Mouse (Mus musculus) CH12.LX (cell line): ENCODE measurements at regions not wholly inside any gene's neighbourhood (a gene's known extent, or its start where the extent isn't known, plus 50 kb on each side); places are given as distances from the start of the nearest gene placed in this dataset.

ENCODE experiments used
- DNase-seq: peaks from one replicate; pipeline ENCODE4 v3.0.0-alpha.2; 2013; ENCODE audit errors: extremely low read depth
- H3K27ac ChIP-seq: 2 replicates; pipeline ENCODE4 v1.5.1; 2012; ENCODE audit warnings: low read depth, mild to moderate bottlenecking, control low read depth, moderate library complexity; ENCODE audit not compliant: insufficient read depth
- H3K27me3 ChIP-seq: replicated peaks from 2 replicates; pipeline ENCODE3; 2012; ENCODE audit warnings: inconsistent platforms
- H3K36me3 ChIP-seq, 2 experiments: replicated peaks in 1 of 2; 2 replicates each; pipeline versions ENCODE3 to v1.6.1; 2012; ENCODE audit warnings: inconsistent platforms in 1 of 2, low read length in 1 of 2, mild to moderate bottlenecking in 1 of 2, mixed read lengths in 1 of 2, moderate library complexity in 1 of 2; ENCODE audit not compliant: control insufficient read depth in 1 of 2, insufficient read depth in 1 of 2
- H3K4me1 ChIP-seq, 2 experiments: 2 replicates each; pipeline ENCODE4 v1.6.1; 2012; ENCODE audit warnings: inconsistent platforms in 1 of 2, moderate library complexity in 1 of 2; ENCODE audit not compliant: insufficient read depth in 2 of 2, control insufficient read depth in 1 of 2
- H3K4me2 ChIP-seq: 2 replicates; pipeline ENCODE4 v1.6.1; 2012; ENCODE audit warnings: low read depth, mild to moderate bottlenecking, control low read depth; ENCODE audit not compliant: poor library complexity, insufficient read depth, severe bottlenecking
- H3K4me3 ChIP-seq, 3 experiments: fragments of 150-350 bp in 1 of 3; sonication (generic) in 1 of 3; replicated peaks in 1 of 3; 2 replicates each; pipeline versions ENCODE3 to v1.5.1; 2011 to 2012; ENCODE audit warnings: low read depth in 2 of 3, low read length in 2 of 3, mild to moderate bottlenecking in 2 of 3, moderate library complexity in 2 of 3, control low read depth in 1 of 3, improper control_type of control experiment in 1 of 3, inconsistent platforms in 1 of 3, mixed read lengths in 1 of 3; ENCODE audit not compliant: poor library complexity in 1 of 3
- H3K79me2 ChIP-seq: replicated peaks from 2 replicates; pipeline ENCODE4 v1.6.1; 2012; ENCODE audit warnings: mild to moderate bottlenecking, moderate library complexity; ENCODE audit not compliant: control insufficient read depth, poor library complexity, insufficient read depth, severe bottlenecking; ENCODE audit errors: extremely low read depth
- H3K9ac ChIP-seq: 2 replicates; pipeline ENCODE4 v1.6.1; 2012; ENCODE audit warnings: low read depth, mild to moderate bottlenecking, control low read depth, moderate library complexity; ENCODE audit not compliant: insufficient read depth
- H3K9me3 ChIP-seq: replicated peaks from 2 replicates; pipeline ENCODE3; 2012; ENCODE audit warnings: low read length, inconsistent platforms, mixed read lengths
- BHLHE40 ChIP-seq: IDR thresholded peaks from 2 replicates; pipeline ENCODE4 v1.6.1; 2011; ENCODE audit warnings: mild to moderate bottlenecking, low read depth, low read length, improper control_type of control experiment
- CHD1 ChIP-seq: IDR thresholded peaks from 2 replicates; pipeline ENCODE4 v1.6.1; 2012; ENCODE audit warnings: low read depth, low read length, improper control_type of control experiment, inconsistent platforms
- CHD2 ChIP-seq: IDR thresholded peaks from 2 replicates; pipeline ENCODE4 v1.6.1; 2011; ENCODE audit warnings: low read length, improper control_type of control experiment
- ETS1 ChIP-seq: conservative IDR thresholded peaks from 2 replicates; pipeline ENCODE4 v1.6.1; 2012; ENCODE audit warnings: low read depth, mild to moderate bottlenecking, inconsistent platforms, low read length, improper control_type of control experiment, moderate library complexity
- IRF4 ChIP-seq: IDR thresholded peaks from 2 replicates; pipeline ENCODE4 v1.6.1; 2014; ENCODE audit warnings: low read depth, mild to moderate bottlenecking, inconsistent platforms, low read length, improper control_type of control experiment
- JUN ChIP-seq: IDR thresholded peaks from 2 replicates; pipeline ENCODE4 v1.6.1; 2011; ENCODE audit warnings: low read depth, mild to moderate bottlenecking, low read length, improper control_type of control experiment, moderate library complexity; ENCODE audit not compliant: insufficient read depth
- KAT2A ChIP-seq: IDR thresholded peaks from 2 replicates; pipeline ENCODE4 v1.6.1; 2012; ENCODE audit warnings: low read length, improper control_type of control experiment, inconsistent platforms; ENCODE audit not compliant: insufficient replicate concordance
- MAFK ChIP-seq: IDR thresholded peaks from 2 replicates; pipeline ENCODE4 v1.6.1; 2011; ENCODE audit warnings: low read length, improper control_type of control experiment; ENCODE audit not compliant: insufficient replicate concordance
- MAX ChIP-seq: IDR thresholded peaks from 2 replicates; pipeline ENCODE4 v1.6.1; 2011; ENCODE audit warnings: low read length, improper control_type of control experiment
- MAZ ChIP-seq: IDR thresholded peaks from 2 replicates; pipeline ENCODE4 v1.6.1; 2012; ENCODE audit warnings: low read depth, mild to moderate bottlenecking, inconsistent platforms, low read length, improper control_type of control experiment, moderate library complexity
- MEF2A ChIP-seq: IDR thresholded peaks from 2 replicates; pipeline ENCODE4 v1.6.1; 2014; ENCODE audit warnings: low read depth, mild to moderate bottlenecking, inconsistent platforms, low read length, improper control_type of control experiment, borderline replicate concordance
- MXI1 ChIP-seq: IDR thresholded peaks from 2 replicates; pipeline ENCODE4 v1.6.1; 2011; ENCODE audit warnings: mild to moderate bottlenecking, low read depth, low read length, improper control_type of control experiment
- NELFE ChIP-seq: IDR thresholded peaks from 2 replicates; pipeline ENCODE4 v1.6.1; 2011; ENCODE audit warnings: low read depth, low read length, improper control_type of control experiment
- NRF1 ChIP-seq: IDR thresholded peaks from 2 replicates; pipeline ENCODE4 v1.6.1; 2014; ENCODE audit warnings: low read depth, mild to moderate bottlenecking, inconsistent platforms, low read length, improper control_type of control experiment, moderate library complexity
- POLR2AphosphoS2 ChIP-seq: IDR thresholded peaks from 2 replicates; pipeline ENCODE4 v1.6.1; 2011; ENCODE audit warnings: low read depth, low read length, improper control_type of control experiment
- RAD21 ChIP-seq: IDR thresholded peaks from 2 replicates; pipeline ENCODE4 v1.6.1; 2011; ENCODE audit warnings: low read depth, mild to moderate bottlenecking, low read length, improper control_type of control experiment, moderate library complexity
- SIN3A ChIP-seq: IDR thresholded peaks from 2 replicates; pipeline ENCODE4 v1.6.1; 2012; ENCODE audit warnings: low read length, improper control_type of control experiment, inconsistent platforms
- SMC3 ChIP-seq: IDR thresholded peaks from 2 replicates; pipeline ENCODE4 v1.6.1; 2011; ENCODE audit warnings: low read depth, low read length, improper control_type of control experiment
- USF1 ChIP-seq: IDR thresholded peaks from 2 replicates; pipeline ENCODE4 v1.6.1; 2014; ENCODE audit warnings: low read depth, mild to moderate bottlenecking, inconsistent platforms, low read length, improper control_type of control experiment
- USF2 ChIP-seq: conservative IDR thresholded peaks from 2 replicates; pipeline ENCODE4 v1.6.1; 2011; ENCODE audit warnings: low read depth, low read length, improper control_type of control experiment
- ZC3H11A ChIP-seq: IDR thresholded peaks from 2 replicates; pipeline ENCODE4 v1.6.1; 2012; ENCODE audit warnings: low read depth, mild to moderate bottlenecking, inconsistent platforms, low read length, improper control_type of control experiment
- ZKSCAN1 ChIP-seq: IDR thresholded peaks from 2 replicates; pipeline ENCODE4 v1.6.1; 2012; ENCODE audit warnings: low read depth, inconsistent platforms, low read length, improper control_type of control experiment, borderline replicate concordance
- ZMIZ1 ChIP-seq: IDR thresholded peaks from 2 replicates; pipeline ENCODE4 v1.6.1; 2012; ENCODE audit warnings: low read depth, mild to moderate bottlenecking, inconsistent platforms, low read length, improper control_type of control experiment
- dilution Hi-C: fragments of 300-500 bp; cut with MboI; formaldehyde crosslinking; loops from 2 replicates; pipeline ENCODE4 v1.14.3; 2020; ENCODE audit warnings: low sequenced_read_pairs; ENCODE audit not compliant: extremely low pct_unique_long_range_greater_than_20kb, extremely low pct_ligation_motif_present
- in situ Hi-C: fragments of 300-500 bp; cut with MboI; formaldehyde crosslinking; loops from 3 replicates; pipeline ENCODE4 v1.14.3; 2019; ENCODE audit warnings: low sequenced_read_pairs, low pct_ligation_motif_present, low pct_unique_long_range_greater_than_20kb, mixed read lengths

DNA sequence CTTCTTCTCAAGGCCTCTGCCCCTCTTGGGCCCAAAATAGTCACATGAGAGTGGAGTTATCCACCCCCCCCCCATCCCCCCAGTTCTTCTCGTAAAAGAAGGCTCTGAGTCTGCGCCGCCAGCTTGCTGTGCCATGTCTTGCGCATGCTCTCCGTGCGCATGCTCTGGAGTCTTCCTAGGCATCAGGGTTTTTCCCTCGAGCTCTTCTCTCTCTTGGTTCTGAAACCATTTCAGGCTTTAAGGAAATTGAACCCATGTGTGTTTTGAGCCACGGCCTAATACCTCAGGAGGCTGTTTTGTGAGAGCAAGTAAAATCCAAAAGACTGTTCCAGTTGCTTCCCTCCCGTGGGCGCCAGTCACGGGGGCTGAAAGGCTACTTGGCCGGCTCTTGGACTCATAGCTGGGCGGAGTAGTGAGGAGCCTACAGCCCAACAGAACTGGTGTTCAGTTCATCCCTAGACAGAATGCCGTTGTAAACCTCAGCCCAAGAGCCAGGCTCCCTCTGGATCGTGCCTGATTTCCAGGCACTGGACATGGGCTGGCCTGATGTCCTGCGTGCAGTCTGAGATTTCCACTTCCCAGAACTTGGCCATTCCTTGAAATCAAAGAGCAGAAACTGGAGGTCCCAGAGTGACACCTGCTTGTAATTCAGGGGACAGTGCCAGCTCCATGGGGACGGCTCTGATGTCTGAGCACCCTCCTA, 56.2 kb upstream of the Gm11733 start (continued):
- TF ChIP-seq SMC3 (peak; percentile 13; the same call in 1 of the 2 replicates), BHLHE40 (peak; percentile 64), CHD2 (peak; percentile 91), MXI1 (peak; percentile 85), USF2 (no peak), JUN (peak; percentile 13; the same call in 1 of the 2 replicates), ZC3H11A (no peak), MAZ (peak; percentile 89), POLR2AphosphoS2 (peak; percentile 83), IRF4 (peak; percentile 76), MAFK (no peak), USF1 (no peak; the same call in 1 of the 2 replicates), NRF1 (peak; percentile 100), NELFE (peak; percentile 94), SIN3A (peak; percentile 79), MAX (peak; percentile 86), ZMIZ1 (peak; percentile 43; the same call in 1 of the 2 replicates), ETS1 (peak; percentile 45; the same call in 1 of the 2 replicates), RAD21 (peak; percentile 7)

DNA sequence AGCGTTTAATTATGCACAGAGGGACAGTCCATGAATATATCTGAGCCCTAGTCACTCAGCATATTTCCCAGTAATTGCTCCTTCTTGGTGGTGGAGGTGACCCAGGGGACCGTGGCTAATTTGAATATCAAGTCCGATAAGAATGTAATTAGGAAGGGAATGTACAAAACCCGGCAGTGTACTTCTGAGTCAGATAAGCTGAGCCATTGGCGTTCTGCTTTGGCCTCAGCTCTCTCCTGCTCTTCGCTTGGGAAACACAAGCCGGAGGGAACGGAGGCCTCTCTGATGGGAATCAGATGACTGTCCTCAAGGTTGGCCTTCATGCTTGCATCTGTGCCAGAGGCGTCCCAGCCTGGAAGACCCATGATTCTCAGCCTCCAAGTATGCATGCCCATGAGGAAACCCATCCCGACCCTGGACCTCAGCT, 54.8 kb upstream of the Gm11733 start:
- Histone ChIP-seq H3K36me3 (peaks cover 0 to 3% of the 10 kb centered on the region in 2 experiments), H3K9me3 (peaks cover 8% of the 10 kb centered on the region), H3K4me3 (no peak overlapping the region), H3K27me3 (no peaks in the 10 kb centered on the region), H3K27ac (no peak overlapping the region), H3K4me2 (no peak overlapping the region), H3K79me2 (no peaks in the 10 kb centered on the region), H3K9ac (no peak overlapping the region), H3K4me1 (peaks cover 24 to 58% of the 10 kb centered on the region in 2 experiments)
- in situ Hi-C loops = loop anchor here (5.0 kb wide), 1 partner anchor 48 kb away; no protein-coding TSS in a partner anchor
- dilution Hi-C loops = no loop called here
- TF ChIP-seq MAZ = no peak
- no peak for TF ChIP-seq NELFE
- no peak for TF ChIP-seq KAT2A
- TF ChIP-seq MEF2A = no peak
- no peak for TF ChIP-seq USF2
- TF ChIP-seq ZMIZ1 = no peak
- TF ChIP-seq CHD2 = no peak
- no peak for TF ChIP-seq ETS1
- no peak for TF ChIP-seq CHD1
- no peak for TF ChIP-seq SIN3A
- no peak for TF ChIP-seq MXI1
- no peak for TF ChIP-seq NRF1
- no peak for TF ChIP-seq ZKSCAN1
- TF ChIP-seq RAD21 = no peak
- no peak for DNase-seq
